In the genomic region with DNA sequence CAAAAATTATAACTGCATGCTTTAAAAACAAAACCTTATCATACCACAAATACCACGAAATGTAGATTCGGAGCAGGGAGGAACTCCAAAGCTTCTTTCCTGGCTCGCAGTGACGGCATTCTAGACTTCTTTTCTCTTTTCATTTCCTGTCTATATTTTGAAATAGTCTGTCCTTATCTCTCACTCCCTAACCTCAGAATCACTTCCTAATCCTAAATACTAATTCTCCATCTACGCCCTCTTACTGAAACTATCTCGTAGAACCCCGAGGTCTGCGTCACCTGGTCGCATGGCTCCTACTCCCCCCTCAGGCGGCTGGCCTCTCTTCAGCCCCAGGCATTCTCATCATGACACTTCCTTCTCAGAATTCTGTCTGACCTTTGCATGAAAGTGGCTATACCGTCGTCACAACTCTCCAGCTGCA, we compare ENCODE assay signal across 11 mouse cellular contexts. TPM values are rescaled to one million over a fixed set of nuclear protein-coding genes. Genes with fewer than 3 reads are reported as not detected.
DNase-seq lines count a peak whose midpoint lies in the region; ATAC-seq and TF ChIP-seq lines count a peak whose summit lies in the region.
"Had no signal": no experiment of that assay in that cellular context is flagged by ENCODE, and none has a peak within 500 bp of the region (broad histone marks: within the 10 kb centered on the region; RNA-seq: fewer than 3 reads in every experiment).

No protein-coding gene starts in this region.

- 0 out of 2 replicates have a peak, but pooled peaks cover 4% of the 10 kb centered on the region for H3K4me1 ChIP-seq in lung, embryonic 15.5 days
- H3K4me1 ChIP-seq in bone marrow, adult 2 months (ENCODE audit: control insufficient read depth, insufficient read depth, low read length): no peaks in the 10 kb centered on the region; the same call in 1 of the 2 replicates
- H3K4me1 ChIP-seq in liver, embryonic 13.5 days (replicated peaks): peaks cover 43% of the 10 kb centered on the region
- H3K4me1 ChIP-seq in stomach, postnatal 0 days (replicated peaks; ENCODE audit: control insufficient read depth, insufficient read depth): no peaks in the 10 kb centered on the region
- H3K4me1 ChIP-seq: neural tube, embryonic 13.5 days; stomach, embryonic 15.5 days had no signal

- H3K9ac ChIP-seq in lung, embryonic 15.5 days: no peak overlapping the region
- peak overlapping the region; percentile 28; the same call in 1 of the 2 replicates for H3K9ac ChIP-seq in liver, embryonic 13.5 days
- no peak overlapping the region for H3K9ac ChIP-seq in stomach, postnatal 0 days (ENCODE audit: low read length)
- H3K9ac ChIP-seq: neural tube, embryonic 13.5 days; stomach, embryonic 15.5 days had no signal

- TF ChIP-seq EP300 in stomach, postnatal 0 days (optimal IDR thresholded peaks at IDR 0.05): no peak

- DNase-seq in lung, adult 18-20 months: no peak
- no peak for DNase-seq in liver, embryonic 13.5 days
- peak; percentile 29 for DNase-seq in stomach, postnatal 0 days (ENCODE audit: low spot score)
- DNase-seq in gastrocnemius, adult 8-10 months (ENCODE audit: low spot score in 2 of 2): no peak
- DNase-seq in cerebellum, adult 9-11 months: no peak
- DNase-seq in ovary, adult 18-20 months (ENCODE audit: low spot score): no peak
- DNase-seq: cerebellum, adult 2 months had no signal

- no peaks in the 10 kb centered on the region for H3K27me3 ChIP-seq in lung, embryonic 15.5 days
- H3K27me3 ChIP-seq in liver, embryonic 13.5 days: 0 out of 2 replicates have a peak, but pooled peaks cover 3% of the 10 kb centered on the region
- no peaks in the 10 kb centered on the region for H3K27me3 ChIP-seq in stomach, postnatal 0 days (ENCODE audit: control insufficient read depth, insufficient read depth, low read length)
- H3K27me3 ChIP-seq: neural tube, embryonic 13.5 days; stomach, embryonic 15.5 days had no signal

- H3K9me3 ChIP-seq in lung, embryonic 15.5 days: no peaks in the 10 kb centered on the region
- H3K9me3 ChIP-seq in liver, embryonic 13.5 days (replicated peaks): no peaks in the 10 kb centered on the region
- no peaks in the 10 kb centered on the region for H3K9me3 ChIP-seq in stomach, postnatal 0 days (ENCODE audit: control insufficient read depth, low read length)
- H3K9me3 ChIP-seq: neural tube, embryonic 13.5 days; stomach, embryonic 15.5 days had no signal

- WGBS in lung, embryonic 15.5 days: 39% methylated on average over 12 of the region's 12 CpGs
- WGBS in bone marrow, adult 2 months: 1% methylated on average over 12 of the region's 12 CpGs
- 8% methylated on average over 12 of the region's 12 CpGs for WGBS in liver, embryonic 13.5 days (ENCODE audit: insufficient replicate concordance)
- 50% methylated on average over 12 of the region's 12 CpGs for WGBS in stomach, postnatal 0 days

- no peaks in the 10 kb centered on the region for H3K36me3 ChIP-seq in lung, embryonic 15.5 days
- H3K36me3 ChIP-seq in liver, embryonic 13.5 days: no peaks in the 10 kb centered on the region
- no peaks in the 10 kb centered on the region for H3K36me3 ChIP-seq in stomach, postnatal 0 days (ENCODE audit: control insufficient read depth, insufficient read depth, low read length)
- H3K36me3 ChIP-seq: neural tube, embryonic 13.5 days; stomach, embryonic 15.5 days had no signal

- no peak for ATAC-seq in lung, embryonic 15.5 days (ENCODE audit: borderline replicate concordance, extremely low read depth, low FRiP score, low TSS enrichment)
- peak; percentile 61 for ATAC-seq in liver, embryonic 13.5 days (ENCODE audit: low read depth)
- ATAC-seq in stomach, postnatal 0 days (ENCODE audit: low FRiP score, low TSS enrichment): peak; percentile 42

- no peak for TF ChIP-seq POLR2A in bone marrow, adult 2 months (IDR thresholded peaks at IDR 0.05; ENCODE audit: borderline replicate concordance, control insufficient read depth, low read depth, low read length)

- H3K4me2 ChIP-seq in lung, embryonic 15.5 days: peak overlapping the region; percentile 27
- peak overlapping the region; percentile 65 for H3K4me2 ChIP-seq in liver, embryonic 13.5 days
- peak overlapping the region; percentile 23 for H3K4me2 ChIP-seq in stomach, postnatal 0 days (replicated peaks; ENCODE audit: low read depth)
- H3K4me2 ChIP-seq: neural tube, embryonic 13.5 days; stomach, embryonic 15.5 days had no signal

- 0 out of 2 replicates have a peak overlapping the region, but pooled peaks have one; percentile 2 for H3K4me3 ChIP-seq in lung, embryonic 15.5 days
- peak overlapping the region; percentile 66 for H3K4me3 ChIP-seq in bone marrow, adult 2 months (replicated peaks; ENCODE audit: control insufficient read depth, low read depth, low read length)
- H3K4me3 ChIP-seq in liver, embryonic 13.5 days (replicated peaks): peak overlapping the region; percentile 42
- H3K4me3 ChIP-seq in stomach, postnatal 0 days (ENCODE audit: low read depth, low read length): no peak overlapping the region
- H3K4me3 ChIP-seq: neural tube, embryonic 13.5 days; stomach, embryonic 15.5 days had no signal

- TF ChIP-seq CTCF in bone marrow, adult 2 months (IDR thresholded peaks at IDR 0.05; ENCODE audit: control insufficient read depth, insufficient read depth, low read length): no peak
- no peak for TF ChIP-seq CTCF in stomach, postnatal 0 days (IDR thresholded peaks at IDR 0.05; ENCODE audit: low read depth)

- no peak overlapping the region for H3K27ac ChIP-seq in lung, embryonic 15.5 days
- no peak overlapping the region for H3K27ac ChIP-seq in bone marrow, adult 2 months (ENCODE audit: control insufficient read depth, insufficient read depth, low read depth, low read length, poor library complexity)
- no peak overlapping the region for H3K27ac ChIP-seq in liver, embryonic 13.5 days
- H3K27ac ChIP-seq in stomach, postnatal 0 days (replicated peaks): no peak overlapping the region
- H3K27ac ChIP-seq: neural tube, embryonic 13.5 days; stomach, embryonic 15.5 days had no signal

RNA-seq across cellular contexts. Expression of gene Fasl, which starts 21.2 kb away (rescaled TPM):
- 0.17 TPM in 1 of 2 replicates, not detected in the other for polyA plus RNA-seq in lung, embryonic 15.5 days (2015; fragmentation: Nextera tagmentation; extraction: Ambion mirVana)
- 1.5 TPM in 1 of 2 replicates, not detected in the other for polyA plus RNA-seq in bone marrow, adult 2 months (2011; ENCODE audit: insufficient read depth, insufficient read length, low replicate concordance, missing spikeins)
- polyA plus RNA-seq in liver, embryonic 13.5 days (2015; fragmentation: Nextera tagmentation; extraction: Ambion mirVana): not detected in 2 replicates
- polyA plus RNA-seq in stomach, postnatal 0 days (2015; fragmentation: Nextera tagmentation; extraction: Ambion mirVana): not detected in 2 replicates
- not detected for total RNA-seq in gastrocnemius, adult 8-10 months (2022)
- polyA plus RNA-seq: stomach, embryonic 15.5 days had no signal
